Mouse (Mus musculus): ENCODE data around the gene 1700067P10Rik. TPM values are rescaled to one million over a fixed set of nuclear protein-coding genes. Genes with fewer than 3 reads are reported as not detected.

1700067P10Rik gene
- total and polyA plus RNA-seq, 2 experiments, result not detected

GRCm38 (mm10) chr17:48052338-48053067, 36.6 kb upstream of the 1700067P10Rik start:
- H3K27me3 ChIP-seq (ENCODE audit: control insufficient read depth, insufficient read depth, low read length), result 0 out of 2 replicates have a peak, but pooled peaks cover 3% of the 10 kb centered on the region
- TF ChIP-seq CTCF (IDR thresholded peaks at IDR 0.05; ENCODE audit: low read depth, low read length) (no peak), POLR2A (IDR thresholded peaks at IDR 0.05; ENCODE audit: extremely low read depth, insufficient read depth, low read length) (no peak)
- 68% methylated on average over 10 of the region's 10 CpGs for WGBS
- no peak overlapping the region for H3K4me3 ChIP-seq (ENCODE audit: insufficient read depth, low read depth, low read length)
- H3K27ac ChIP-seq (replicated peaks; ENCODE audit: insufficient read depth, low read depth, low read length), result no peak overlapping the region
- H3K4me1 ChIP-seq (ENCODE audit: control insufficient read depth, insufficient read depth, low read length), result peaks cover 4% of the 10 kb centered on the region; the same call in 1 of the 2 replicates
- no peak overlapping the region for H3K9ac ChIP-seq (ENCODE audit: low read depth, low read length)
- no peaks in the 10 kb centered on the region for H3K36me3 ChIP-seq (ENCODE audit: control insufficient read depth, insufficient read depth, low read length)
- H3K79me2 ChIP-seq (ENCODE audit: control insufficient read depth, insufficient read depth, low read length), result no peaks in the 10 kb centered on the region
- DNase-seq (ENCODE audit: extremely low read depth, low read depth, low spot score), result no peak

GRCm38 (mm10) chr17:48053646-48054045, 35.5 kb upstream of the 1700067P10Rik start:
- H3K27ac ChIP-seq (replicated peaks; ENCODE audit: insufficient read depth, low read depth, low read length), result no peak overlapping the region
- H3K4me3 ChIP-seq (ENCODE audit: insufficient read depth, low read depth, low read length), result no peak overlapping the region
- 80% methylated on average over 2 of the region's 2 CpGs for WGBS
- TF ChIP-seq CTCF (IDR thresholded peaks at IDR 0.05; ENCODE audit: low read depth, low read length) (no peak), POLR2A (IDR thresholded peaks at IDR 0.05; ENCODE audit: extremely low read depth, insufficient read depth, low read length) (no peak)
- no peaks in the 10 kb centered on the region for H3K36me3 ChIP-seq (ENCODE audit: control insufficient read depth, insufficient read depth, low read length)
- H3K9ac ChIP-seq (ENCODE audit: low read depth, low read length), result no peak overlapping the region
- no peak for DNase-seq (ENCODE audit: extremely low read depth, low read depth, low spot score)
- peaks cover 4% of the 10 kb centered on the region; the same call in 1 of the 2 replicates for H3K4me1 ChIP-seq (ENCODE audit: control insufficient read depth, insufficient read depth, low read length)
- H3K79me2 ChIP-seq (ENCODE audit: control insufficient read depth, insufficient read depth, low read length), result no peaks in the 10 kb centered on the region
- 0 out of 2 replicates have a peak, but pooled peaks cover 3% of the 10 kb centered on the region for H3K27me3 ChIP-seq (ENCODE audit: control insufficient read depth, insufficient read depth, low read length)

- Histone ChIP-seq H3K79me2 (ENCODE audit: control insufficient read depth, insufficient read depth, low read length) (no peaks in the 10 kb centered on the region), H3K9ac (ENCODE audit: low read depth, low read length) (no peak overlapping the region), H3K27ac (replicated peaks; ENCODE audit: insufficient read depth, low read depth, low read length) (no peak overlapping the region), H3K27me3 (ENCODE audit: control insufficient read depth, insufficient read depth, low read length) (0 out of 2 replicates have a peak, but pooled peaks cover 3% of the 10 kb centered on the region), H3K4me3 (ENCODE audit: insufficient read depth, low read depth, low read length) (no peak overlapping the region), H3K36me3 (ENCODE audit: control insufficient read depth, insufficient read depth, low read length) (no peaks in the 10 kb centered on the region), H3K4me1 (ENCODE audit: control insufficient read depth, insufficient read depth, low read length) (peaks cover 4% of the 10 kb centered on the region; the same call in 1 of the 2 replicates)
- no peak for DNase-seq (ENCODE audit: extremely low read depth, low read depth, low spot score)
- 71% methylated on average over 20 of the region's 20 CpGs for WGBS
- TF ChIP-seq POLR2A (IDR thresholded peaks at IDR 0.05; ENCODE audit: extremely low read depth, insufficient read depth, low read length), result no peak
- TF ChIP-seq CTCF (IDR thresholded peaks at IDR 0.05; ENCODE audit: low read depth, low read length), result no peak
Measured at GRCm38 (mm10) chr17:48055076-48055816, 33.9 kb upstream of the 1700067P10Rik start.

GRCm38 (mm10) chr17:48057382-48057781, 31.7 kb upstream of the 1700067P10Rik start:
- WGBS, result 42% methylated on average over 12 of the region's 12 CpGs
- no peak overlapping the region for H3K27ac ChIP-seq (replicated peaks; ENCODE audit: insufficient read depth, low read depth, low read length)
- H3K36me3 ChIP-seq (ENCODE audit: control insufficient read depth, insufficient read depth, low read length), result no peaks in the 10 kb centered on the region
- 0 out of 2 replicates have a peak, but pooled peaks cover 3% of the 10 kb centered on the region for H3K27me3 ChIP-seq (ENCODE audit: control insufficient read depth, insufficient read depth, low read length)
- H3K9ac ChIP-seq (ENCODE audit: low read depth, low read length), result no peak overlapping the region
- H3K79me2 ChIP-seq (ENCODE audit: control insufficient read depth, insufficient read depth, low read length), result no peaks in the 10 kb centered on the region
- TF ChIP-seq CTCF (IDR thresholded peaks at IDR 0.05; ENCODE audit: low read depth, low read length) (no peak), POLR2A (IDR thresholded peaks at IDR 0.05; ENCODE audit: extremely low read depth, insufficient read depth, low read length) (no peak)
- DNase-seq (ENCODE audit: extremely low read depth, low read depth, low spot score), result no peak
- no peaks in the 10 kb centered on the region for H3K4me1 ChIP-seq (ENCODE audit: control insufficient read depth, insufficient read depth, low read length)
- no peak overlapping the region for H3K4me3 ChIP-seq (ENCODE audit: insufficient read depth, low read depth, low read length)

- Histone ChIP-seq H3K27ac (replicated peaks; ENCODE audit: insufficient read depth, low read depth, low read length) (no peak overlapping the region), H3K36me3 (ENCODE audit: control insufficient read depth, insufficient read depth, low read length) (no peaks in the 10 kb centered on the region), H3K27me3 (ENCODE audit: control insufficient read depth, insufficient read depth, low read length) (no peaks in the 10 kb centered on the region), H3K4me1 (ENCODE audit: control insufficient read depth, insufficient read depth, low read length) (no peaks in the 10 kb centered on the region), H3K79me2 (ENCODE audit: control insufficient read depth, insufficient read depth, low read length) (no peaks in the 10 kb centered on the region), H3K4me3 (ENCODE audit: insufficient read depth, low read depth, low read length) (no peak overlapping the region), H3K9ac (ENCODE audit: low read depth, low read length) (no peak overlapping the region)
- TF ChIP-seq POLR2A (IDR thresholded peaks at IDR 0.05; ENCODE audit: extremely low read depth, insufficient read depth, low read length) (no peak), CTCF (IDR thresholded peaks at IDR 0.05; ENCODE audit: low read depth, low read length) (no peak)
- WGBS, result 75% methylated on average over 10 of the region's 10 CpGs
- no peak for DNase-seq (ENCODE audit: extremely low read depth, low read depth, low spot score)
Measured at GRCm38 (mm10) chr17:48064196-48064843, 24.8 kb upstream of the 1700067P10Rik start.

Measured in liver, adult 2 months (tissue).